Mouse (Mus musculus) fat pad, adult 2 months (tissue): Measurements from ENCODE around the gene Ccdc187.

Experiments
- DNase-seq: peaks from one replicate; pipeline ENCODE4 v3.0.0-alpha.2; 2011; ENCODE audit warnings: low read depth, low spot score; ENCODE audit errors: extremely low read depth

The Ccdc187 gene

DNA sequence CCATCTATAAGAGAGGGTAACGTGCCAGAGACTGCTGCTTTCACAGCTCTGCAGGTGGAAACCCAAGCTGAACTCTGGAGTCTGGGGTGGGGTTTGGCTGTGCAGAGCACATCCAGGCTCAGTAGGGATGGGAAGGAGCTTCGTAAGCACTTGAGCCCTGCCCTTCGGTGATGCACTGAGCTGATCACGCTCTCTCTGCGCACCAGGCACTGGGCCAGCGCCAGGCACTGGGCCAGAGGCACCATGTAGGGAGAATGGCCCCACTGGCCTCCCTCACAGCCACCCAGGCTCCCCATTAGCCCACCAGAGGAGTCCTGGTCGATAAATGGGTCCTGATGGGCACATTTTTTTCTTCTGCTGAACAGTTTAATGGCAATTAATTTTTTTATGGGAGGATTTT lies 8.6 kb downstream of the Ccdc187 start:
- DNase-seq, result no peak

DNA sequence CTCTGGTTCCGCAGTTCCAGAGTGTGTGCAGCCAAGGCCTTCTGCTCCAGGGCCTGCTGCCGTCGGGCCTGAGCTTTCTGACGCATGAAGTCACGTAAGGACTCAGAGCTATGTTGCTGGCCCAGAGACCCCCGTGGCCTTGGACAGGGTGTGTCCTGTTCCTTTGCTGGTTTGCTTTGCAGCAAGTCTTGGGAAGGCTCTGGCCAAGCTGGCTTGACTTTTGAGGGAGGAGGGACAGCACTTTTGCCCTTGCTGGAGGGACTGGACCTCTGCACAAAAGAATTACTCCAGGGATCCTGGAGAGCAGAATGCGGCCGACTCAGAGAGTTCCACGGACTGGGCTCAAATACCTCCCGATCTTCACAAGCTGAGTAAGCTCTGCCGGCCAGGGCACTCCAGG lies 13.8 kb downstream of the Ccdc187 start:
- no peak for DNase-seq

DNA sequence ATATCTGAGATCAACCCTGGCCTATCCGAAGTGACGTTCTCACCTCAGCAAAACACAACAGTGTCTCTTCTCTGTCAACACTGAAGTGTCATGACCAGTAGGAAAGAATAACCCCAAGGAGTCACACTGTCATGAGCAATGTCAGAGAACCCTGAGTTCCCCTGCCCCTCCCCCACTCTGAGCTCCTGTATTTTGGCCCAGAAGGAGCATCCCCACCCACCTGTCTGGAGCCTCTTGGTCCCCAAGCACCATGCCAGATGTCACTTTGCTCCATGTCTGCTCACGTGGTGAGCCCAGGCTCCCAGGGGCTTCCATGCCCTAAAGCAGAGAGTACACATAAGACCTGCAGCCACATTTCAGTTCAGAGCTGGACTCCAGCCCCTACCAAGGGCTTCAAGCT lies 14.6 kb downstream of the Ccdc187 start:
- no peak for DNase-seq

DNA sequence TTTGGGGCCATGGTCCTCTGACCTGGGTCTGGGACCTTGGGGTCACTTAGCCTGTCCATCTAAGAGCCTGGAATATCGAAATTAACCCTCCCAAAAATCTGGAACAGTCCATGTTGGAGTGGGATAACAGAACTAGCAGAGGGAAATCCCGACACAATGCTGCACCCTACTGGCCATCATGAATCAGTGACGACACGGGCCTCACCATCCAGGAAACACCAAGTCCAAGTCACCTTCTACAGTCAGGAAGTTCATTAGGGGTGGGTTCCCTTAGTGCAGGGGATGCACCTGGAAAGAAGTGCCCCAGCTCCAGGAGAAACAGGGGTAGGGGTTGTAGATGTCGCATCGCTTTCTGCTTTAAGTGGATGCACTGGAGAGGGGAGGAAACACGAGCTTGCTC lies 20.7 kb downstream of the Ccdc187 start:
- DNase-seq, result no peak

DNA sequence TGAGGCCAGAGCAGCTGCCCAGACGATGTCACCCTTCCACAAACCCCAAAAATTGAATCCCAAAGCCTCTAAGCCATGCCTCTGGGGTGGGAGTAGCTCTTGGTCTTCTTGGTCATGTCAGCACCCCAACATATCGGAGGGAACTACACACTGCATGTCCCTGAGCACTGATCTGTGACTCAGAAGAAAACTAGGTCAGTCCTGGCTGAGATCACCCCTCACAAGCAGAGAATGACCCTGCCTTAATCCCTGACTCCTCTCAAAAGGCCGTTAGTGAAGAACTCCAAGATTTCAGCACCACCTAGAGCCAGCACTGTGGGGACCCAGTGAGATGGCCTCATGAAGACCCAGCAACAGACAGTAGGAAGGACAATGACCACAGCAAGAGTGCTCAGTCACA lies 26.1 kb downstream of the Ccdc187 start:
- no peak for DNase-seq

DNA sequence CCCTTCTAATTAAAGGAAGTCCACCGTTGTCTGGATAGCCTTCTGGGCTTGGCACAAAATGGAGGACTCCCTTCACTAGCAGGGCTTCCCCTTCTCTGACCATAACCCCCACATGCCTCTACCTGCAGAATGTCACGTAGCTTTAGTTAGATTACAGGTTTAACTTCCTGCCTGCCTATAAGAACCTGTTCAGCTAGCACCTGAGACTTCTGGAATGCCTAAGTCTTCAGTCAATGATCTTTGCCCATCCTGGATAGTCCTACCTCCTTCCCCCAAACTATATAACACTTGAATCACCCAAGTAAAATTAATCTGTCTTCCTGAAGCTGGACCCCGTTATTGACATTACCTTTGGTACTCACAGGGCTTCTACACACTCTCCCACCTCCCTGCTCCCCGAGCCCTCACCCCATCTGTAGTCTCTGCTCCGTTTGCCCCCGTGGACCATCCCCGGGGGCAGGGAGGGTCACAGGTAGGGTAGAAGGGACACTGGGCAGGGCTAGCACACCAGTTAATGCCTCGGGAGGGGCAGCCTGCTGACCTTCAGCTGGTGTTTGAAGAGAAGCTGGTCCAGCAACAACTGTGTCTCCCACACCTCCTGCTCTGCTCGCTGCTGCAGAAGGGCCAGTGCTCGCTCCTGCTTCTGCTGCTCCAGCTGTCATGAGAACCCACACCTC lies 28.2 kb downstream of the Ccdc187 start:
- DNase-seq, result no peak

DNA sequence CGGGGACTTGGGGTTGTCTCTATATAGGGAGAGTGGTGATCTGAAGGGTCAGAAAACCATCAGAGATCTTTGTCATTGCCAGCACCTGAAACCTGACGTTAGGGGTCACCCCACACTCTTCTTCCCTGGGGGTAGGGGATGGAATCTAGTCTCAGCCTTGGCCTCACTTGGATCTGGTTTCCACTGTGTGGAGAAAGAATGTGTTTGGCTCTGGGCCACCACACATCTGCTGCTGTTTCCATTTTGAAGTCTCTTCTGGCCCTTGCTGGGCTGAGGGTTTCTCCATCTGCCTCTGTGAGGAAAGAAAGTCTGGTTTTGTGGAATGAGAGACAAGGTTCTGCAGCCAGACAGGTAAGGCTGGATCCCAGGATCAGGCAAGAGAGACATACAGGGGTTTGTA lies 29.3 kb downstream of the Ccdc187 start:
- DNase-seq, result no peak

DNA sequence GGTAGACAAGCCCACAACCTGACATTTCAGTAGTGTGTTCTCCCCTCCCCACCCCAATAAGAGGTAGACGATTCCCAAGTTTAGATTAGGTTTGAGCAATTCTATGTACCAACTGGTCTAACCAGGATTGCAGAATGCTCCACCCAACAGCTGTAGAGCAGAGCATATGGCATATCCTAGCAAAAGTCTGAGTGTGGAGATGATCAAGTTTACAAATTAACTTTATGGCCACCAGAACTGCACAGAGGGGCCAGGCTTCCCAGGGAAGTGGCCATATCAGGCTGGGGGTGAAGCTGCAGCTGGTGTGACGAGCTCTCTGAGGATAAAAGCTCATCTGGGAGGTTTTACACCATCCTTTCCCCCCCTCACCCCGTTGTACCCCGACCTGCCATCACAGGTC lies 29.7 kb downstream of the Ccdc187 start:
- no peak for DNase-seq

DNA sequence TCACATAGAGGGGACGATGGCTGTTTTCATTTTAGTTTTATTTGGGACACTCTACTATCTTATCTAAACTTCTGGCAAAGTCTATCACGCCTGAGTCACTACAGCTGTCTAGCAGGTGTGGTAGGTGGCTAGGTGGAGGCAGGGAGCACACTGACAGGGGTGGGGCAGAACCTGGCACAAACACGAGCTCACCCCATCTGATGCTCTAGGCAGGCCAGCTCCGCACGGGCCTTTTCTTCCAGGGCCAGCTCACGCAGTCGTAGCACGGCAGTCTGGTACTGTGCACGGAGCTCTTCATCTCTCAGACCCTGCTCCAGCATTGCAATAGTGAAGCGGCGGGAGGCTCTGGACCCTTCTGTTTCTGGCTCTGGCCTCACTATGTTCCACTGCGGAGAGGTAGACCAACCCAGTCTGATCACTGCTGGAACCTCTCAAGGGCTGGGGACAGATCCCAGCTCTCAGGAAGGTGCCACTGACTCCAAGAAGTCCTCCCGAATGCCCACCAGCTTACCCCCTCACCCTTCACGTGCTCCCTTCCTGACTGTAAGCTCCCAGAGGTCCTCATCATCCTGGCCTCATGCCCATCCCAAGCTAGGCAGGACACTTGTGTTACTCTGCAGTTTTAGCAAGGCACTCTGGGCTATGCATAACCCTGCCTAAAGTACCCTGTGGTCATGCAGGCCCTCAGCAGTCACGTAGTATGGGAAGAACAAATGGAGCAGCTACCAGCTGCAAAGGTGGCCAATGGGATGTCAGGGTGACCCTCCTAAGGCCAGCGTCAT lies 36.9 kb downstream of the Ccdc187 start:
- DNase-seq, result no peak

DNA sequence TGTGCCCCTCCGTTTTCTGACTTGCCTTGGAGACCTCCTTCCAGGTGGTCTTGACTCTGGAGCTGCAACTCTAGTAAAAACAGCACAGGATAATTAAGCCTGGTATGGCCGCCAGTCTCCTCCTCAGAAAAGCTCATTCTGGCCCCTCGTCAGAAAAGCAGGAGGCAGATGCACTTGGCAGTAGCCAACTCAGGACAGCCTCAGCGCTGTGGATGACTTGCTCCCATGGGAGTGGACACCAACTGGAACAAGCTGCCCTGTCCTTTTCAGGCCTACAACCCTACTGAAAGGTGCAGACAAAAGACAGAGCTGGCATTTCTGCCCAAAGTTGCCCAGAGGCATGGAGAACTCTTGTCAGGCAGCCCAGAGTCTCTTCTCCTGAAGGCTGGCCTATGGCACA lies 39.5 kb downstream of the Ccdc187 start:
- DNase-seq, result no peak

DNA sequence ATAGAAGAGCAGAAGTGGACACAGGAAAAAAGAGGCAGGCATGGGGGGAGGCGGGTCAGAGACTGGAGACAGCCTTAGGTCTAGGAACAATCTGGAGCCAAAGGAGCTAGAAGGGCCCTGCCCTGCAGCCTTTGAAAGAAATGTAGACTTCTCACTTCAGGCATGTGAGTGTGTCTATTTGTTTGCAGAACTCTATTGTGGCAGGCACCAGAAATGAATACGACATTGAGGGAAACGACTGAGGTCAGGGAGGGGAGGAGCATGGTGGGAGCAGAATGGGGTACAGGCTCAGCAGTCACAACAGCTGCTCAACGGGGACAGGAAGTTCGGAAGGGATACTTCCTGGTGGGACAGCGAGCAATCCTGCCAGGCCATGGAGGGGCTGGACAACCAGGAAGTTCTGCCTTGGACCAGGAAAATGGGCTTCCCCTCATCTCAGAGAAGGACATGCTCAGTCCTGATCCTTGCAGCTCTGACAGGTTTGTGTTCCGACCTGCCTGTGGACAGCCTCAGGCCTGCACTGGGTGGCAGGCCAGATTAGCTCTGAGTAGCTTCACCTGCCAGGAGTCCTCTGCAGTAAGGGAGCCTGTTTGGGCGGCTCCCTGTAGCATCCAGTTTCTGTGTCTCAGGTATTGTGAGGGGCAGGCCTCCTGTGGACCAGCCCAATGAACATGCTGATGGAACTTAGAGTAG lies 41.7 kb downstream of the Ccdc187 start:
- DNase-seq, result peak; percentile 49

DNA sequence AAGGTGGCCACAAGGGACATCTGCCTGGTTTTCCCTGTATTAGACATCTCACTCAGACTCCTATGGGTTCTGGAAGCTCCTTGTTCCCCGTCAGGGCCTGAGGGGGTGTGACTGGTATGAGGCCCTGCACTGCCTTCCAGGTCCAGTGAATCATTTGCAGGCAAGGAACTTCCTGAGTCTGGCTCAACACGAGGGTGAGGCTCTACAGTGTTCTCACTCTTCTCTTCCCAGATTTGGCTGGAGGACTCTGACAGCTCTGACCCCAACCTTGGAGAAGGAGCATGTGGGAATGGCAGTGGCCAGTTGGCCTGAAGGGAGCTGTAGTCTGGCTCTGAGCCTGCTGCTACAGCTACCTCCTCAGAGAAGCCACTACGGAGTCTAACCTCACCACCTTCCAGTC lies 46.8 kb downstream of the Ccdc187 start:
- no peak for DNase-seq

DNA sequence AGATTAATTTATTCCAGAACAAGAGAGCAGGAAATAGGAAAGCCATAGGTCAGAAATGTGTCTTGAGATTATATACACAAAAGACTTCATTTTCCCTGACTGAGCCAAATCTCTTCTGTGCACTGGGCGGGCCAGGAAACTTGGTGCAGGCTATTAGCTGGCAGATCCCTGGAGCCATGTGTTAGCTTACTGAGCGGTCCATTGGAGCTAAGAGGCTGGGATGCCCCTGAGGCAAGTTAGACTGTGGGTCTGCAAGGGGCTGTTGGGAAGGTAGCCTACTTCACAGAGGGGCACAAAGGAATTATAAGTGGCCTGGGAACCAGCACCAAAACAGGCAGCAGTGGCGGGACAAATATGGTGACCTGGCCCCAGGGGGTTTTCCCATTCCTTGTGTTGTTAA lies 53.5 kb downstream of the Ccdc187 start:
- DNase-seq, result no peak

DNA sequence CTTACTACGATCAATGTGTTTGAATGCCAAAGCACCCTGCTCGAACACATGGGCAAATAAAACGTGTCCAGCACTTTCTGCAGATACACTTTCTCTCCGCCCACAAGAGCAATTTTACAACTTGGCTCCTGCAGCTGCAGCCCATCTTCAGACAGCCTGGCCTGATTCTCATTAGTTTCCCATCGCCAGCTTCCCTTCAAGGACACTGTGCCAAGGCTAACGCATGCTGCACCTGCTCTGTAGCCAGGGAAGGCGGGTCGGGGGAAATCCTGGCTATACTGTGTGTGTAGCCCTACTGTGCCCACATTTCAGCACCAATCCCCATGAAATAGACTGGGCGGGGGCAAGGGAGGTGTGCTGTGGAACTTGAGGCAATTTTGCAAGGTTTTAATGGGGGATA lies 54.0 kb downstream of the Ccdc187 start:
- DNase-seq, result no peak

DNA sequence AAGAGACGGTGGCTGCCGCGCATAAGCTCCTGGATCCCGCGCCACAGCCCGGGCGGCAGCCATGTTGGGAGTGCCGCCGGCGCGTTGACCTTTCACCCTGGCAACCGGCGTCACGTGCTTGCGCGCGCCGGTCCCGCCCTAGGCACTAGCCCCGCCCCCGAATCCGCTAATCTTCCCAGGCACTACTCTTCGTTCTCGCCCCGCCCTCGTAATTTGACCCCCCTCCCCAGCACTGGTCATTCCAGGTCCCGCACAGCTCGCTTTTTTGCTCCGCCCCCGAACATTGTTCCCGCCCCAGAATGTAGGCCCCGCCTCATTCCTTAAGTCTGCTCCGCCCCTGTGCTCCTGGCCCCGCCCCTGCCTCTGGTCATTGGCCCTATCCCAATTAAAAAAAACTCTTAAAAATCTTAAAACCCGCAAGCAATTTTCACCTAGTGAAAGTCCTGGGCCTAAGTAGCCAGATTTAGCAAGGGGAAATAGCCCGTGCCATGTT lies 57.0 kb downstream of the Ccdc187 start, which contains the start of gene Qsox2:
Qsox2 (minus strand) TSS at position 236 of the 493 bp plus-strand sequence.
- peak; percentile 28 for DNase-seq

DNA sequence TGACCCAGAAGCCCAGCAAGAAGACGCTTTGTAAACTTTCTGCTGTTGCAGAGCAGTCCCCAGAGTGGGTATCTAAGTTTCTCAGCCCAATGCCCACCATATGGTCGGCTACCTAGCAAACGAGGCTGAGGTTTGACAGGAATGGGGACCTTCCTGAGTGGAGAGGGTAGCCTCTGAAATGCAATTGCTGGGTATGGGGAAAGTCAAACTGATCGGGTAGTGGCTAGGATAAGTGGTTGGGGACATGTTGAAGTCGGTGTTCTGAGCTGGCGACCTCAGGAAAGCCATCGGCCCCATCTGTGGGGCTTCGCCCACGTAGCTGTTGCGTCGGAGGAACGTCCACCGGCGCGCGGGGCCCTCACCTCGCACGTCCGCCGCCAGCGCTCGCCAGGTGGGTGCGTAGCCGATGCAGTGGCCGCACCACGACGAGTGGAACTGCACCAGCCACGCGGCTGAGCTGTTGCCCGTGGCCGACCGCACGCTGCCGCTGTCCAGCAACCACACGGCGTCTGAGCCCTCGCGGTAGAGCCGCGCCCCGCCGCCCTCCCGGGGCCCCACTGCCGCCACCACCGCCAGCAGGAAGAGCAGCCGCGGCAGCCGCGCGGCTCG lies 57.6 kb downstream of the Ccdc187 start:
- no peak for DNase-seq

DNA sequence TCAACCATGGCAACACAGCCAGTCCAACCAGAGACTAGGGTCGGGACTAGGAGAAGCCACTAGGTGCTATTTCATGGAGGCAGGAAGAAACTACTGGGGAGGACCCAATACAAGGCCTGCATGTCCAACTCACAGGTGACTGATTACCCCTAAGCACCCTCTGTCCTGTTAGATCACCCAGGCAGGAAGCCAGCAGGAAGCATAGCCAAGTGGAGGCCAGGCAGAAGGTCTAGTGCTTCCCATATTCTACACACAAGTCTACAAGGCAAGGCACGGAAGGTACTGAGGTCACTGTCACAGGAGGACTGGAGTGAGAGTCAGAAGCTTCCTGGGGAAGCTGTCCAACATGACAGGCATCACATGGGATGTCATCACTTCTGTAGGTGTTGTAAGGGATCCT lies 59.6 kb downstream of the Ccdc187 start:
- DNase-seq, result no peak

DNA sequence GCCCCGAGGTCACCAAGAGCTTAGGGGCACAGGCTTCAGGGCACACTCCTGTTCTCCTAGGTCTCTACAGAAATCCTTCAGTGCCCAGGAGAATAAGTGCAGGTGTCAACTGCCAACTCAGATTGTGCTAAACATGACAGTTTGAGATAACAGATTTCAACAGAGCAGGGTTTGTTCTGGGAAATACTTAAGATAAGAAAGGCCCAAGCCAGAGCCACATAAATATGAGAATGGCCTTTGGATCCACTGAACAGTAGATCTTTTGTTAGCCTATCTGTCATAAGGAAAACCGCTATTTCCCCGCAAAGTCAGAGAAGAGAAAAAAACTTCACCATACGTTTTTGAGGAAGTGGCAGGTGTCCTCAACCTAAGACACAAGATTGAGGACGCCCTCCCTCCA lies 60.1 kb downstream of the Ccdc187 start:
- no peak for DNase-seq

DNA sequence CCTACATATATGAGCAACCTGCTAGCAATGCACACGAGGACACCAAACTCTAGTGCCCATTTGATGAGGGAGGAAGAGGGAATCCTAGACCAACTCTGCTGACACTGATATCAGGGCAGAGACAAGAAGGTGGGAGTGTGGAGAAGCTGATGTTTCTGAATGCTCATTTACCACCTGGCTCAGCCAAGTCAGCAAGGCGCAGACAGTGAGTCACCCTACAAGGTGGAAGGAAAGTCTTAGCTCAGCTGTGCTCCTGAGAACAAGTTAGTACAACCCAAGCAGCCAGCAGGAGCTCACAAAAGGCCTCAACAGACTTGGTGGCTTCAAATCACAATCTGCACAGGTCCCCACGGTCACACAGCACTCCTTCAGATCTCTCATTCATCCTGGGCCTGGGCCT lies 63.0 kb downstream of the Ccdc187 start:
- DNase-seq, result no peak

DNA sequence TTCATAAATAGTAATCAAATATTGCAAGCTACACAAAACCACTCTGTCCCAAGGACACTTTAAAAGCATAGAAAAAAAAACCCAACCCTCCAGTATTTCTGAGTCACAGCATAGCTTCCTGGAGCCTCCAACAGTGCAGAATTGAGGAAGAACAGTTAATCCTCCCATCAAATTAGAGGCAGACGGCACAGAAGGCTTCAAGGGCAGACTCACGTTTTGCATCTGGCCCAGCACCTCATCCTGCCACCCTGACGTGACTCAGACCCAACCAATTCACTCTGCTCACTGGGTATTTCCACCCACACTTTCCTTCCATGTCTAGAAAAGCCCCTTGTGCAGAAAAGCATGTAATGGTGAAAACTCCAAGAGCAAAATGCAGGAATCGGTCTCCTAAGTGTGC lies 64.1 kb downstream of the Ccdc187 start:
- DNase-seq, result no peak

DNA sequence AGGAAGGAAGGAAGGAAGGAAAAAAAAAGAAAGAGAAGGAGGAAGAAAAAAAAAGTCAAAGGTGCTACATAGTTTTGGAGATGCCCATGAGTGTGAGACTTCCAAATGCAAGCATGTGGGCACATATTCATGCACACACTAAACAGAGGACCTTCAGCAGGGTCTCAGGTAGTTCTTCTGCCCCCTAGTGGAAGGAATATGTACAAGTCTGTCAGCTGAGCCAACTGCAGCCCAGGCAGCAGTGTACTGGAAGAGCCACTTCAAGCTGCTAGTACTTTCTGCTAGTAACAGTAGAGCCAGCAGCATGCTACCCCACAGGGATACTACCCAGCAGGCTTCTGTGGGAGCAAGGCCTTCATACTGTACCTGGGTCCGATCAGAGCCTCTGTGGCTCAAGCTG lies 66.6 kb downstream of the Ccdc187 start:
- DNase-seq, result no peak

DNA sequence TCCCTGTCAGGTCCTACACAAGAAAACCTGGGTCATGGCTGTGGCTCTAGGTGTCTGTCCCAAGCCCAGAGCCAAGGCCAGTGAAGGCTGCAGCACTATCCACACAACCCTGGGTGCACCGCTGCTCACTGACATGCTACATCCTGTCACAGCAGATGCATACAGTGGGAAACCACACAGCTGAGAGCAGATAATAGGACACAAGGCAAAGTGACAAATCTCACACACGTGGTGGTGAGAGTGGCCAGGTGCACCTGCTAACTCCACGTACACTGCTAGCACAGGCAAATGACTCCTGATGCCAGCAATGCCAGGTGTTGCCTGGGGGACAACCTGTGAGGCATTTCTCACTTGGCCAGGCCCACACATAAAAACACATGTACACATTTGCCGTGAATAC lies 69.1 kb downstream of the Ccdc187 start:
- DNase-seq, result no peak
